Mouse (Mus musculus) thymus, postnatal 10 days (tissue): ENCODE measurements around the gene Polg2.
"Not testable (repeated sequence)": the region's sequence is repeated elsewhere in the genome, so short reads cannot be mapped to it uniquely, and the experiment has no call there.

Experiments used
- DNase-seq, 2 experiments: peaks; one replicate each; pipeline ENCODE4 v3.0.0; 2021; ENCODE audit warnings: low spot score in 2 of 2

Gene Polg2

GRCm38 (mm10) chr11:106788775-106789459, 9.6 kb upstream of the Polg2 start, which contains the start of the genes Ddx5 and Cep95:
Gene Ddx5, minus strand, starts transcription at chr11:106789185.
Gene Cep95, plus strand, starts transcription at chr11:106789252.
- DNase-seq = peak; percentile 97 to 99

GRCm38 (mm10) chr11:106788026-106788774, 8.9 kb upstream of the Polg2 start:
- peak; percentile 98 to 100 for DNase-seq

GRCm38 (mm10) chr11:106787131-106788025, 8.0 kb upstream of the Polg2 start:
- DNase-seq = peak; percentile 87 to 90

GRCm38 (mm10) chr11:106785043-106785442, 5.7 kb upstream of the Polg2 start:
- DNase-seq = no peak

GRCm38 (mm10) chr11:106784476-106784875, 5.1 kb upstream of the Polg2 start:
- DNase-seq = no peak

GRCm38 (mm10) chr11:106782841-106783764, 3.8 kb upstream of the Polg2 start:
- DNase-seq = no peak

- DNase-seq = not testable (repeated sequence)
These were observed 2.9 kb upstream of the Polg2 start for GRCm38 (mm10) chr11:106782271-106782670.

- no peak for DNase-seq
These were observed 1.4 kb upstream of the Polg2 start for GRCm38 (mm10) chr11:106780590-106781220.

- no peak for DNase-seq
These were observed 720 bp upstream of the Polg2 start for GRCm38 (mm10) chr11:106780089-106780425.

GRCm38 (mm10) chr11:106778589-106779387, 549 bp downstream of the Polg2 start:
- DNase-seq = no peak

- no peak for DNase-seq
These were observed 1.2 kb downstream of the Polg2 start for GRCm38 (mm10) chr11:106778132-106778531.

- DNase-seq = no peak
These were observed 1.9 kb downstream of the Polg2 start for GRCm38 (mm10) chr11:106777395-106777794.

GRCm38 (mm10) chr11:106776960-106777359, 2.4 kb downstream of the Polg2 start:
- DNase-seq = no peak

GRCm38 (mm10) chr11:106773061-106773460, 6.3 kb downstream of the Polg2 start:
- no peak for DNase-seq

GRCm38 (mm10) chr11:106770195-106770974, 9.0 kb downstream of the Polg2 start:
- DNase-seq = peak; percentile 32 to 62

- no peak for DNase-seq
These were observed 11.8 kb downstream of the Polg2 start for GRCm38 (mm10) chr11:106767516-106767915.

- DNase-seq = no peak
These were observed 12.7 kb downstream of the Polg2 start for GRCm38 (mm10) chr11:106766611-106767162.

GRCm38 (mm10) chr11:106762800-106763185, 16.5 kb downstream of the Polg2 start:
- DNase-seq = no peak
